Mouse (Mus musculus): ENCODE data around the gene Trim43a. TPM values are rescaled to one million over a fixed set of nuclear protein-coding genes. Genes with fewer than 3 reads are reported as not detected.
"Not testable (repeated sequence)": the region's sequence is repeated elsewhere in the genome, so short reads cannot be mapped to it uniquely, and the experiment has no call there.

Gene Trim43a
- total and polyA plus RNA-seq, 3 experiments, result 0.22 to 5.3 TPM; not detected in 1

DNA sequence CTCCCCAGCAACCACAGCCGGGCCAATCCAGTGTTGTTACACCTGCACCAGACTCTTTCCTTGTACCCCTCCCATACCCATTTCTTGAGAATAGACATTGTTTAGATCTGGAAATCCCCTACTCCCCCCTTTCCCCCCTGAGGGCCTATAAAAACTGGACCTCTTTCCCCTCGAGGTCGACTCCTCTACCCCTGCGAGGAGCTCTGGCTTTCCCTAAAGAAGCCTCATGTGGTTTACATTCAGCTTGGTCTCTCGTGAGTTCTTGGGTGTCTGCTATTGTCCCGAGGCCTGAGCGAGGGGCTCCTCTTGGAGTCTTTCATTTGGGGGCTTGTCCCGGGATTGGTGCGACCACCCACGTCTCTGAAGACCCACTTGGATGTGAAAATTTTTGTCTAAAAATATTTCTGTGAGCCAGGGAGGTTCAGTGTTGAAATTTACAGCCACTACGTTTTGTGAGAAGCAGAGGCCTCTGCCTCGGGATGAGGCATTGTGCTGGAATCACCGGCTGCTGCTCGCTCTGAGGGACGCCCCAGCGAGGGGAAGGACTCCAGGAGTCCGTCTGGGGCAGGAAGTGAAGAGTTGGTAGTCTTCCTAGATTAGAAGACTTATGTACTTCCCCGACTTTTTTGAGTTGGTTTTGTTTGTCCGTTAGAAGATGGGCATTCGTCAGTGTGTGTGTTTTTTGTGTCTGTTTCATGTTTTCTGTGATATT is 45.3 kb downstream of the Trim43a start:
- not testable (repeated sequence) for H3K27me3 ChIP-seq (ENCODE audit: insufficient read depth, low read length); H3K36me3 ChIP-seq (replicated peaks); H3K4me3 ChIP-seq (ENCODE audit: low read depth, low read length); H3K9me3 ChIP-seq (replicated peaks); H3K4me1 ChIP-seq (ENCODE audit: insufficient read depth, low read depth, low read length); DNase-seq (ENCODE audit: low spot score); ATAC-seq (ENCODE audit: extremely low read depth, insufficient number of reproducible peaks, low FRiP score, poor library complexity, severe bottlenecking)

- H3K36me3 ChIP-seq (replicated peaks); ATAC-seq (ENCODE audit: extremely low read depth, insufficient number of reproducible peaks, low FRiP score, poor library complexity, severe bottlenecking); DNase-seq (ENCODE audit: low spot score); H3K4me1 ChIP-seq (ENCODE audit: insufficient read depth, low read depth, low read length); H3K9me3 ChIP-seq (replicated peaks); H3K4me3 ChIP-seq (ENCODE audit: low read depth, low read length); H3K27me3 ChIP-seq (ENCODE audit: insufficient read depth, low read length): not testable (repeated sequence)
Measured at GRCm38 (mm10) chr9:88638125-88638524, 57.4 kb downstream of the Trim43a start.

Other genes starting within 250 kb of the Trim43a start
- 47.4 and 57.4 TPM in 2 replicates for gene Snx14, start 141.9 kb upstream of the Trim43a start, total RNA-seq (2014; fragmentation: Nextera tagmentation)
- 37.8 and 51.0 TPM in 2 replicates for gene Snx14, start 141.9 kb upstream of the Trim43a start, total RNA-seq (2017)
- 8.3 and 8.5 TPM in 2 replicates for gene Snx14, start 141.9 kb upstream of the Trim43a start, polyA plus RNA-seq (2012)
- gene Gm20537, start 124.3 kb upstream of the Trim43a start, total RNA-seq (2014; fragmentation: Nextera tagmentation), result 1.5 TPM in 1 of 2 replicates, not detected in the other
- 0.41 and 0.87 TPM in 2 replicates for gene Gm20537, start 124.3 kb upstream of the Trim43a start, total RNA-seq (2017)
- gene Gm20537, start 124.3 kb upstream of the Trim43a start, polyA plus RNA-seq (2012), result 14.1 and 22.0 TPM in 2 replicates
- 251 and 283 TPM in 2 replicates for gene Syncrip, start 98.3 kb upstream of the Trim43a start, total RNA-seq (2014; fragmentation: Nextera tagmentation)
- 152 and 197 TPM in 2 replicates for gene Syncrip, start 98.3 kb upstream of the Trim43a start, total RNA-seq (2017)
- gene Syncrip, start 98.3 kb upstream of the Trim43a start, polyA plus RNA-seq (2012), result 148 and 152 TPM in 2 replicates
- 14.9 and 30.9 TPM in 2 replicates for gene Zfp949, start 32.9 kb upstream of the Trim43a start, total RNA-seq (2014; fragmentation: Nextera tagmentation)
- gene Zfp949, start 32.9 kb upstream of the Trim43a start, total RNA-seq (2017), result 13.6 and 14.0 TPM in 2 replicates
- gene Zfp949, start 32.9 kb upstream of the Trim43a start, polyA plus RNA-seq (2012), result 0.45 and 0.93 TPM in 2 replicates
- 10.1 and 11.8 TPM in 2 replicates for gene Mthfsl, start 139.4 kb downstream of the Trim43a start, total RNA-seq (2014; fragmentation: Nextera tagmentation)
- gene Mthfsl, start 139.4 kb downstream of the Trim43a start, total RNA-seq (2017), result 4.8 and 10.8 TPM in 2 replicates
- 1.3 and 1.8 TPM in 2 replicates for gene Mthfsl, start 139.4 kb downstream of the Trim43a start, polyA plus RNA-seq (2012)
- not detected in 2 replicates for gene Bcl2a1d, start 151.0 kb downstream of the Trim43a start, total RNA-seq (2014; fragmentation: Nextera tagmentation)
- gene Bcl2a1d, start 151.0 kb downstream of the Trim43a start, total RNA-seq (2017), result 0.22 TPM in 1 of 2 replicates, not detected in the other
- not detected in 2 replicates for gene Bcl2a1d, start 151.0 kb downstream of the Trim43a start, polyA plus RNA-seq (2012)

All from G1E (cell line).